Mouse (Mus musculus): ENCODE data around the gene Luzp1. TPM values are rescaled to one million over a fixed set of nuclear protein-coding genes. Genes with fewer than 3 reads are reported as not detected.

Luzp1 gene
- total RNA-seq, 2 experiments from 2014 or later: 58.3 to 69.0 TPM

- intact Hi-C loops (cut with DNase I): loop anchor here (5.0 to 10.0 kb wide), 2 partner anchors 148 to 546 kb away; partner anchors contain the start of gene Rpl11
- DNase-seq: no peak
These were observed 131.0 kb downstream of the Luzp1 start for GRCm38 (mm10) chr4:136600536-136600935.

GRCm38 (mm10) chr4:136601476-136601875 is 131.9 kb downstream of the Luzp1 start:
- intact Hi-C loops (cut with DNase I): loop anchor here (5.0 to 10.0 kb wide), 2 partner anchors 149 to 547 kb away; partner anchors contain the start of gene Rpl11
- DNase-seq: peak; percentile 54 to 78

- intact Hi-C loops (cut with DNase I): loop anchor here (1.0 to 10.0 kb wide), 3 partner anchors 76 to 547 kb away; partner anchors contain the start of gene Rpl11
- DNase-seq: peak; percentile 62 to 65
These were observed 132.5 kb downstream of the Luzp1 start for GRCm38 (mm10) chr4:136602018-136602554.

GRCm38 (mm10) chr4:136602568-136602967 is 133.0 kb downstream of the Luzp1 start, which contains the start of gene Kdm1a:
Kdm1a (minus strand) TSS chr4:136602723.
- peak; percentile 96 to 98 for DNase-seq
- intact Hi-C loops (cut with DNase I): loop anchor here (1.0 to 10.0 kb wide), 3 partner anchors 76 to 548 kb away; partner anchors contain the start of gene Rpl11

Other genes starting within 250 kb of the Luzp1 start
- 10 to 100 TPM; 77.2 to 85.4 TPM for gene Tcea3, start 222.0 kb upstream of the Luzp1 start, total RNA-seq (2021)
- 10 to 100 TPM; 60.5 to 70.1 TPM for gene Zfp46, start 185.1 kb upstream of the Luzp1 start, total RNA-seq (2021)
- 10 to 100 TPM; 70.8 to 74.4 TPM for gene Hnrnpr, start 158.8 kb upstream of the Luzp1 start, total RNA-seq (2021)
- not detected for gene Htr1d, start 46.2 kb upstream of the Luzp1 start, total RNA-seq (2021)
- gene 6030445D17Rik, start 7.5 kb upstream of the Luzp1 start, total RNA-seq (2021): under 1 TPM; 0.55 to 0.62 TPM
- gene Kdm1a, start 133.0 kb downstream of the Luzp1 start, total RNA-seq (2021): 10 to 100 TPM; 42.9 to 52.6 TPM
- not detected for gene Tex46, start 140.7 kb downstream of the Luzp1 start, total RNA-seq (2021)
- not detected for gene Lactbl1, start 152.9 kb downstream of the Luzp1 start, total RNA-seq (2021)

Measured in heart, postnatal 10 days (tissue).